Mouse (Mus musculus) retina, adult 2 months (tissue): ENCODE measurements around the gene Gm49380.
A peak's percentile ranks its signal among the peaks of the same experiment; 100 is the strongest.

ENCODE experiments used
- DNase-seq: peaks from one replicate; pipeline ENCODE4 v3.0.0-alpha.2; 2012; ENCODE audit warnings: low read depth, low spot score

Gene Gm49380

DNA sequence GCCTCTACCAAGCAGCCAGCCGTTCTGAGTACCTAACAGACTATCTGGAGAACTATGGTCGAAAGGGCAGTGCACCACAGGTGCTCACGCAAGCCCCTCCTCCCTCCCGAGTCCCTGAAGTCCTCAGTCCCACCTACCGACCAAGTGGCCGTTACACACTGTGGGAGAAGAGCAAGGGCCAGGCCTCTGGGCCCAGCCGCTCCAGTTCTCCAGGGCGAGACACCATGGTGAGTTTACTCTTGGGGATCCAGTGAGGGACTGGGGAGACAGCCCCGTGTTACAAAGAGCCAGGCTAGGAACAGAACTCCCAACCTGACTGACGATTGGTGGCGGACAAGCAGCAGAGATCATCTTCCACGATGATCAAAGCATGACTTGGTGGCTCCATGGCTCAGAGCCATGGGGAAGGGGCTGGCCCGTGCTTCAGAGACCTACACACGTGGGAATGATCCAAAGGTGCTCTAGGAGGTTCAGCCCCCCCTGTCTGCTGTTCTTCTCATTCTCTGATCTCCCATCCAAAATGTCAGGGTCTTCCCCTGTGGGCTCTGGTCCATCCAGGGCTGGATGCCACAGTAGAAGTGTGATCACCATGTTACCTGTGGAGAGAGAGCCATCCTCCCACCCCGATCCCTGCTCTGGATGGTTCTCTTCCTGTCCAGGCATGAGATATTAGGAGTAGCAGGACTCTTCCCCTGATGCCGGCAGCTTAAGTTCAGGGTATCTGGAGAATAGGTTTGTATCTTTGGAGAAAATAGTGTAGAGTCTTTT lies 37.1 kb downstream of the Gm49380 start:
- DNase-seq: no peak

DNA sequence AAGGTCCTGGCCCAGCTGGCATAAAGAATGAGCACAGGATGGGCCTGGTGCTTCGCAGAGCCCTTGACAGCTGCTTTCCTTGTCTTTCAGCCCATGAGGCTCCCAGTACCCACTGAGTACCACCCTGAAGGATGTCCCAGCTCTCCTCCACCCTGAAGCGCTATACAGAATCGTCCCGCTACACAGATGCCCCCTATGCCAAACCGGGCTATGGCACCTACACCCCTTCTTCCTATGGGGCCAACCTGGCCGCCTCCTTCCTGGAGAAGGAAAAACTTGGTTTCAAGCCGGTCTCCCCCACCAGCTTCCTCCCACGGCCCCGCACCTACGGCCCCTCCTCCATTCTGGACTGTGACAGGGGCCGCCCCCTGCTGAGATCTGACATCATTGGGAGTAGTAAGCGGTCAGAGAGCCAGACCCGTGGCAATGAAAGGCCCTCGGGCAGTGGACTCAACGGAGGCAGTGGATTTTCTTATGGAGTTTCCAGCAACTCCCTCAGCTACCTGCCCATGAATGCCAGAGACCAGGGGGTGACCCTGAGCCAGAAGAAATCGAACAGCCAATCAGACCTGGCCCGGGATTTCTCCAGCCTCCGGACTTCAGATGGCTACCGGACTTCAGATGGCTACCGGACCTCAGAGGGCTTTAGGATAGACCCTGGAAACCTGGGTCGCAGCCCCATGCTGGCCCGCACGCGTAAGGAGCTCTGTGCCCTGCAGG lies 37.9 kb downstream of the Gm49380 start:
- no peak for DNase-seq

DNA sequence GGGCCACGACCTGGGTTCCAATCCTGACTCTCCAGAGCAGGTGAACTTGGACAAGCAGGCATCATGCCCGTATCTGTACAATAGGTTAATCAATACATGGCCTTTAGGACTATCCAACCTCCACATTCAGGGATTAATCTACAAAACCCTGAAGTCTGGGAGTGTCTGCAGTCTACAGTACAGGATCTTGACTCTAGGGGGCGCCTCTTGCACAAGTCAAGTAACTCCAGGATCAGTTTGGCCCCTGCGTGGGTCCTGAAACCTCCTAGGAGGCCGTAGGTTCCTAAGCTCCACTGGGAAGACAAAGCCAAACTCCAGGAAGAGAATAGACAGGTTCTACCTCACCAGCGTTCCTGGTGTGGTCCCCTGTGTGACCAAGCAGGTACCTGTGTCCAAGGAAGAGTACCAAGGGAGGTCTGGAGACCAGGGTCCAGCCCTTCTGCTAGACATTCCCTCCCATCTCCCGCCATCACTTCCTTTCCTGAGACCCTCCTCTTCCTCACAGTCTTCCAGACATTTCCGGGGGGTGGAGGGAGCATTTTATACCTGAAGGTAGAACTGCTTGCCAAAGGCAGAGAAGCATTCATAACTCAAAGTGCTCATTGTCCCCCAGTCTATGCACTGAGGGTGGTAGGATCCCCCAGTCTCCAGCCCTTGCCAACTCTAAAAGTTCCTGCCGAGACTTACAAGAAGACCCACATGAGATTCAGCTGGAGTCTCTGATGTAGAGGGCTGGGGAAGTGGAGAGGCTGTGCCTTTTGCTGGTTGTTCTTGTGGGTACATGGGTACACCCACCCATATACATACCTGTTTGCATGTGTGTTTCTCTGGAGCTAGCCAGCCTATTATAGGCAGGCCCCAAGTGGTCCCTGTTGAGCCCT lies 38.7 kb downstream of the Gm49380 start:
- DNase-seq: no peak

DNA sequence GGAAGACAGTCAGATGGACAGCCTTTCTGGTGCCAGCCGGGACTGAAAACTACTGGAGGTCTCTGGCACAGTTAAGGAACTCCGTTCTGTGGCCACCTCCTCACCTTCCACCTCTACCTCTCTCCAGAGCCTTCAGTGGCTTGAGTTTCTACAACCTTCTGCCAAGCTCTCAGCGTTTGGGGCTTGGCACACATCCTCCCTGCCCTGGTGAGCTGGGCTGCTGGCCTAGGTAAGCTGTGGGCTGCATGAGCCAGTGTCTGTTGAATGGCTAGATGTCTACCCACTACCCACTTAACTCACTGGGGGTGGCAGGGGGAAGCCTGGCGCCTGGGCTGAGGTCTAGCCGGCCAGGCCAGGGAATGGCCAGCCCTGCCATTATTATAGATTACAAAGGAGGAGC lies 40.2 kb downstream of the Gm49380 start:
- DNase-seq: no peak

DNA sequence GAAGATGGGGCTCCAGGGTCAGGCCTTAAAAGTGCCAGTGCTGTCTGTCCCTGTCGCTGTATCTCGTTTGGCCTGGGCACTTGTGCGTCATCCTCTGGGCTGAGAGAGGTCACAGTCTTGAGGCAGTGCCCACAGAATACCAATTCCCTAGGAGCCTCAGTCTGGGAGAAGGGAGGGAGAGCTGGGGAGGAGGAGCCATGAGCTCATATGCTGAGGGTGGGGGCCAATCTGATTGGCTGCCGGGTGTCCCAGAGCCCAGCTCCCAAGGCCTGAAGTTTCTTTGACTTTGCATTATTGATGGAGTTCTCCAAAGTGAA lies 40.7 kb downstream of the Gm49380 start:
- no peak for DNase-seq

GRCm38 (mm10) chr9:44071914-44072598 lies 41.2 kb downstream of the Gm49380 start:
- no peak for DNase-seq

DNA sequence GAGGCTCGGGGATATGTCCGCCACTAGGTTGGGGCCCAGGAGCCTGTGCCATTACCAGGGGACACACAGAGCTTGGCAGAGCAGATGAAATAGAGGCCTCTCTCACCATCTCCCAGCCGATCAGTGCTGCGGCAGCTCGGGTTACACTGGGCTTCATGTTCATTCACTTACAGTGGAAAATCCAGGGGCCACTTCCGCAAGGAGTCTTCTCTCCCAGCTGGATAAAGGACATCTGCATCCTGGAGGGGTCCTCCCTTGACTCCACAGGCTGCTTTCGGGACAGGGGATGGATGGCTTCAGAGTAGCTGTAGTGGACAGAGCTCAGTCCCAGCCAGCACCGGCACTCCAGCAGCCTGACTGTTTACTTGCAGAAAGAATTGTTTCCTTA lies 42.5 kb downstream of the Gm49380 start:
- DNase-seq: no peak

DNA sequence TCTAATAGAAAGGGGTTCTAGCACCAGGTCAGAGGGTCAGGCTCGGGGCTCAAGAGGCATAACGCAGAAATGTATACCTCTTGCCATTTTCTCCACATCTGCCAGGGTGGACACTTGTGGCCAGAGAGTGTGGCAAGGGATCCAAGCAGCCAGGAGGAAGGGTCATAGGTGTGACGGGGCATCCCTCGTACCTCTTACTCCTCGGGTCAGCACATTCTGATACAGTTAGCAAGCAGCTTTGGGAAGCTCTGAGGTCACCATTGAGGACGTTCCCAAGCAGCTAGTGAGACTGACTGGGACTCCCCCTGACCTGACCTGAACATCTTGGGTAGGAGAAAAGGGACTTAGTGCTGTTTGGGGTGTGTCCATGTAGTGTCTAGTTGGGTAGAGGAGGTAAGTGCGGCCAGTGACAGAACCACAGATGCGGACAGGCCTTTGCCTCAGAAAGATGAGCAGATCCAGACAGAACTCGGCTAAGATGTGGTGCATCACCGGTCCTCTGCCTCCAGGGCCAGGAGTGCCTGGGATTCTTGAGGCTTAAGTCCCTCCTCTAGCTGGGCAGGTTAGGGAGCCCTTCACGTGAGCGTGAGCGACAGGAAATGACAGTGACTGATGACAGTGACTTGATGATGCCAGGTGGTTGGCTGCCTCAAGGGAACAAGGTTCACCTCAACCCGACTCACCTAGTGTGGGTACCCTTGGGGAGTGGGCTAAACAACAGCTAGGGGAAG lies 43.0 kb downstream of the Gm49380 start:
- DNase-seq: no peak

- DNase-seq: no peak
Observed at GRCm38 (mm10) chr9:44069252-44069651, 44.0 kb downstream of the Gm49380 start.

- no peak for DNase-seq
Observed at GRCm38 (mm10) chr9:44067960-44068330, 45.4 kb downstream of the Gm49380 start.

GRCm38 (mm10) chr9:44067241-44067959 lies 45.9 kb downstream of the Gm49380 start:
- DNase-seq: no peak

- peak; percentile 97 for DNase-seq
Observed at GRCm38 (mm10) chr9:44066785-44067225, 46.5 kb downstream of the Gm49380 start, which contains the start of gene Usp2. Usp2 (plus strand) TSS chr9:44067021.

GRCm38 (mm10) chr9:44065177-44065576 lies 48.1 kb downstream of the Gm49380 start:
- DNase-seq: no peak

- DNase-seq: no peak
Observed at GRCm38 (mm10) chr9:44058606-44059005, 54.7 kb downstream of the Gm49380 start.

DNA sequence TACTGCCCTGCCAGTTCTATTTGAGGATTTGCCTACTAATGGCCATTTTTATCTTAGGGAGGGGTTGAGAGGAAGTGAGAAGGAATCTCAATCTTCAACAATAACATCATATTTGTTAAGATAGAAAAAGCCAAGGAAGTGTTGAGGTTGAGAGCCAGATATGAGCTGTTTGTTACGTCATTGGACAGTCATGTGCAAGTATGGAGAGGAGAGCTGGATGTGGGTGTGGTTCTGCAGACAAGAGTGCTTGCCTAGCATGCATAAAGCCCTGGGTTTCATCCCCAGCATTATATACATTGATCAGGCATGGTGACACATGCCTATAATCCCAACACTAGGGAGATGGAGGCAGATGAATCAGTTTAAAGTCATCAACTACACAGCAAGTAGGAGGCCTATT lies 59.4 kb downstream of the Gm49380 start:
- no peak for DNase-seq

DNA sequence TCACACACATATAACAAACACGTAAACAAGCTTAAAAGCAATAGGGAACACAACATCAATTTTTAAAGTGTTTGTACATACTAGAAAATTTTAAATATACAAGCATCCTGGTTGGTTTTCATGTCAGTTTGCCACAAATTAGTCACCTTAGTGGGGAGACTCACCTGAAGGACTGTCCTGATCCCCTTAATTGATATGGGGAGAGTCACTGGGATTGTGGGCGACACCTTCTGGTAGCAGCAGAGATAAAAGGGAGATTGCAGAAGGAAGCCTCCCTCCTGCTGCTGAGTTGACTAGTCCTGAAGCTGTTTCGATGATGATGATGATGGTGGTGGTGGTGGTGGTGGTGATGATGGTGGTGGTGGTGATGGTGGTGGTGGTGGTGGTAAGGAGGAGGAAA lies 60.4 kb downstream of the Gm49380 start:
- DNase-seq: no peak

DNA sequence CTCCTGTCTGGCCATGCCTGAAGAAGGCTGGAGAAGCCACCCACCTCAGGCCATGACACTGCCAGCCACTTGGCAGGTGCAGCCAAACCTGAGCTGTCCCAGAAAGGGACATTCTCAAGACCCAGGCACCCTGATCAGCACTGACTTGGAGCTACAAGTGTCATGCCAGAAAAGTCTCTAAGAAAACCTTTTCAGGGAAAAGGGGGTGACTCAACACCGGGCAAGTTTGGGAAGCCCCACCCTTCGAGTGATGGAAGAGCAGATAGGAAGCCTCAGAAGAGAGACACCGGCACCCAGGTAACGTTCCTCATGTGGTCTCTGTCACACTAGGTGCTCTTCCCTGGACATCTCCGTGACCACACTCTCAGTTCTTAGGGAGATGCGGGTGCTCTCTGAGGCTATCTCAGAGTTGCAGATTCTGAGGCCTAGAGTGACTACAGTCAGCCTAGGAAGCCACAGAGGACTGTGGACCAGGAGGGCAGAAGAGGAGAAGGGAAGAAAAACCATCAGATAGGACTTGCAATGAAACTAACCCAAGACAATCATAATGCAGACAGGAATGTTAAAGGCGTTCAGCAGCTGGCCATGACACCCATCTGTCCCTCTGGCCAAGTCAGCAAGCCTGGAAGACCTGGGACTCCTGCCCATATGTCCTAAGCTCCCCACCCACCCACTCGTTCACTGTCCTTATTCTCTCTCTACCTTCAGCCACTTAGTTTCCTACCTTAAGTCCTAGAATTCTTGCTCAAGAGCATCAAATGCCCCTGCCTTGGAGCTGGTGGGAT lies 63.7 kb downstream of the Gm49380 start:
- no peak for DNase-seq

GRCm38 (mm10) chr9:44048541-44049380 lies 64.5 kb downstream of the Gm49380 start:
- no peak for DNase-seq
